Mouse (Mus musculus) adrenal gland, adult 18-20 months (tissue): ENCODE data around the gene Trim40. TPM values are rescaled to one million over a fixed set of nuclear protein-coding genes. Genes with fewer than 3 reads are reported as not detected.

Experiments
- DNase-seq, 2 experiments: peaks; one replicate each; pipeline ENCODE4 v3.0.0; 2021 to 2022; ENCODE audit warnings: low spot score in 2 of 2
- total RNA-seq, 2 experiments: library from RNA; stranded (reverse); gene quantifications; 1 replicate in 1 of 2; 2 replicates in 1 of 2; pipeline ENCODE4 v1.2.3; 2021

Gene Trim40
- total RNA-seq, 2 experiments from 2014 or later = 0.26 to 0.53 TPM

GRCm38 (mm10) chr17:36843696-36844095 lies 46.2 kb downstream of the Trim40 start:
- DNase-seq = no peak

- DNase-seq = no peak
Measured at GRCm38 (mm10) chr17:36840961-36841445, 48.9 kb downstream of the Trim40 start.

- DNase-seq = no peak
Measured at GRCm38 (mm10) chr17:36839931-36840330, 50.0 kb downstream of the Trim40 start.

- DNase-seq = no peak
Measured at GRCm38 (mm10) chr17:36839001-36839400, 50.9 kb downstream of the Trim40 start.

- DNase-seq = peak; percentile 91 to 95
Measured at GRCm38 (mm10) chr17:36836874-36837647, 52.9 kb downstream of the Trim40 start, which contains the start of gene Trim26. Gene Trim26, plus strand, starts transcription at chr17:36837134.

- no peak for DNase-seq
Measured at GRCm38 (mm10) chr17:36836427-36836812, 53.5 kb downstream of the Trim40 start.

- DNase-seq = peak; percentile 46 to 52
Measured at GRCm38 (mm10) chr17:36835591-36836426, 54.1 kb downstream of the Trim40 start.

- no peak for DNase-seq
Measured at GRCm38 (mm10) chr17:36832694-36833093, 57.2 kb downstream of the Trim40 start.

Other genes starting within 250 kb of the Trim40 start
- gene H2-M9, start 247.5 kb downstream of the Trim40 start, total RNA-seq = under 1 TPM in 1 of 2 experiments, not detected in 1; 0.54 TPM
- not detected for gene H2-M1, start 217.9 kb downstream of the Trim40 start, total RNA-seq
- not detected for gene H2-M10.5, start 117.2 kb downstream of the Trim40 start, total RNA-seq
- not detected for gene H2-M10.6, start 78.0 kb downstream of the Trim40 start, total RNA-seq
- gene Trim26, start 53.0 kb downstream of the Trim40 start, total RNA-seq = 10 to 100 TPM; 45.1 to 49.8 TPM
- not detected for gene Trim15, start 22.9 kb downstream of the Trim40 start, total RNA-seq
- gene Trim10, start 20.5 kb downstream of the Trim40 start, total RNA-seq = under 1 TPM in 1 of 2 experiments, not detected in 1; 0.22 TPM
- not detected for gene Trim31, start 8.0 kb upstream of the Trim40 start, total RNA-seq
- under 1 TPM; 0.61 to 0.86 TPM for gene Rnf39, start 52.8 kb upstream of the Trim40 start, total RNA-seq
- 100 to 1,000 TPM in 1 of 2 experiments, 10 to 100 TPM in 1; 84.2 to 100 TPM for gene Ppp1r11, start 61.6 kb upstream of the Trim40 start, total RNA-seq
- gene Znrd1, start 68.4 kb upstream of the Trim40 start, total RNA-seq = 10 to 100 TPM; 45.3 to 50.7 TPM
- gene Znrd1as, start 68.5 kb upstream of the Trim40 start, total RNA-seq = 10 to 100 TPM; 12.4 to 13.3 TPM
- gene 2410137M14Rik, start 91.1 kb upstream of the Trim40 start, total RNA-seq = not detected
- gene H2-M5, start 99.4 kb upstream of the Trim40 start, total RNA-seq = not detected
- gene Zfp57, start 111.0 kb upstream of the Trim40 start, total RNA-seq = 1 to 10 TPM; 2.5 to 3.5 TPM
- gene Mog, start 133.3 kb upstream of the Trim40 start, total RNA-seq = not detected
- 10 to 100 TPM; 23.3 to 28.6 TPM for gene Gabbr1, start 155.8 kb upstream of the Trim40 start, total RNA-seq
- gene Olfr90, start 198.4 kb upstream of the Trim40 start, total RNA-seq = not detected
- gene Olfr91, start 208.2 kb upstream of the Trim40 start, total RNA-seq = not detected
- gene Olfr92, start 230.0 kb upstream of the Trim40 start, total RNA-seq = not detected